Mouse (Mus musculus) embryonic facial prominence, embryonic 10.5 days (tissue): ENCODE data around the gene Ift57. TPM values are rescaled to one million over a fixed set of nuclear protein-coding genes. Genes with fewer than 3 reads are reported as not detected.

Experiments used
- DNase-seq: peaks from one replicate; pipeline ENCODE4 v3.0.0-alpha.2; 2017; ENCODE audit warnings: low spot score
- H3K27ac ChIP-seq: fragments of 300-500 bp; sonication (generic); replicated peaks from 2 replicates; pipeline ENCODE4 v1.5.1; 2016; ENCODE audit warnings: mild to moderate bottlenecking
- H3K27me3 ChIP-seq: fragments of 300-500 bp; sonication (generic); replicated peaks from 2 replicates; pipeline ENCODE4 v1.6.1; 2016; ENCODE audit warnings: low read depth, mild to moderate bottlenecking; ENCODE audit not compliant: poor library complexity, severe bottlenecking
- H3K36me3 ChIP-seq: fragments of 300-500 bp; sonication (generic); replicated peaks from 2 replicates; pipeline ENCODE4 v1.6.1; 2016; ENCODE audit warnings: mild to moderate bottlenecking, moderate library complexity
- H3K4me1 ChIP-seq: fragments of 300-500 bp; sonication (generic); 2 replicates; pipeline ENCODE4 v1.6.1; 2016
- H3K4me3 ChIP-seq: fragments of 300-500 bp; sonication (generic); 2 replicates; pipeline ENCODE4 v1.5.1; 2016; ENCODE audit warnings: mild to moderate bottlenecking, moderate library complexity
- H3K9me3 ChIP-seq: fragments of 300-500 bp; sonication (generic); 2 replicates; pipeline ENCODE4 v1.6.1; 2016; ENCODE audit warnings: mild to moderate bottlenecking
- WGBS: fragments of 180-500 bp; shearing (Covaris S2); methylation state at CpG from one replicate; pipeline ENCODE4 v1.1.7; 2016; 5-methylcytosine and 5-hydroxymethylcytosine counted together
- polyA plus RNA-seq: library from polyadenylated mRNA; unstranded; fragments of >200 nt; fragmentation: Nextera tagmentation; extraction: Ambion mirVana; gene quantifications from 2 replicates; pipeline ENCODE4 v1.2.1, GENCODE M21; 2016

The Ift57 gene
- polyA plus RNA-seq = 22.0 and 29.1 TPM in 2 replicates

GRCm38 (mm10) chr16:49698620-49699525, at the start of gene Ift57:
Gene Ift57 (plus strand): TSS chr16:49699233.
- DNase-seq = peak; percentile 98
- Histone ChIP-seq H3K27me3 (no peaks in the 10 kb centered on the region), H3K27ac (peak within 1 kb of the TSS; percentile 89), H3K9me3 (no peaks in the 10 kb centered on the region), H3K36me3 (no peaks in the 10 kb centered on the region), H3K4me1 (peaks cover 15% of the 10 kb centered on the region), H3K4me3 (peak within 1 kb of the TSS; percentile 84)
- 4% methylated on average over 53 of the region's 53 CpGs for WGBS

GRCm38 (mm10) chr16:49657182-49657581, 41.9 kb upstream of the Ift57 start:
- 93% methylated on average over 4 of the region's 4 CpGs for WGBS
- H3K9me3 ChIP-seq = no peaks in the 10 kb centered on the region
- peaks cover 4% of the 10 kb centered on the region; the same call in 1 of the 2 replicates for H3K4me1 ChIP-seq
- H3K36me3 ChIP-seq = no peaks in the 10 kb centered on the region
- DNase-seq = no peak
- no peak overlapping the region for H3K27ac ChIP-seq
- H3K4me3 ChIP-seq = no peak overlapping the region
- H3K27me3 ChIP-seq = no peaks in the 10 kb centered on the region

- Histone ChIP-seq H3K4me1 (peaks cover 11% of the 10 kb centered on the region; the same call in 1 of the 2 replicates), H3K27ac (no peak overlapping the region), H3K27me3 (no peaks in the 10 kb centered on the region), H3K4me3 (no peak overlapping the region), H3K36me3 (no peaks in the 10 kb centered on the region), H3K9me3 (no peaks in the 10 kb centered on the region)
- no peak for DNase-seq
- 85% methylated on average over 5 of the region's 5 CpGs for WGBS
Observed at GRCm38 (mm10) chr16:49658029-49658428, 41.0 kb upstream of the Ift57 start.

GRCm38 (mm10) chr16:49659131-49659530, 39.9 kb upstream of the Ift57 start:
- Histone ChIP-seq H3K27ac (no peak overlapping the region), H3K4me1 (peaks cover 11% of the 10 kb centered on the region; the same call in 1 of the 2 replicates), H3K36me3 (no peaks in the 10 kb centered on the region), H3K27me3 (no peaks in the 10 kb centered on the region), H3K4me3 (no peak overlapping the region), H3K9me3 (no peaks in the 10 kb centered on the region)
- DNase-seq = no peak
- WGBS = 73% methylated on average over 2 of the region's 2 CpGs

GRCm38 (mm10) chr16:49660111-49660510, 38.9 kb upstream of the Ift57 start:
- DNase-seq = no peak
- Histone ChIP-seq H3K4me1 (peaks cover 16% of the 10 kb centered on the region; the same call in 1 of the 2 replicates), H3K9me3 (no peaks in the 10 kb centered on the region), H3K27ac (no peak overlapping the region), H3K27me3 (no peaks in the 10 kb centered on the region), H3K4me3 (no peak overlapping the region), H3K36me3 (no peaks in the 10 kb centered on the region)
- WGBS = 93% methylated on average over 3 of the region's 3 CpGs

GRCm38 (mm10) chr16:49662201-49662600, 36.8 kb upstream of the Ift57 start:
- Histone ChIP-seq H3K4me3 (no peak overlapping the region), H3K9me3 (no peaks in the 10 kb centered on the region), H3K36me3 (no peaks in the 10 kb centered on the region), H3K27me3 (no peaks in the 10 kb centered on the region), H3K27ac (no peak overlapping the region), H3K4me1 (peaks cover 18% of the 10 kb centered on the region; the same call in 1 of the 2 replicates)
- no peak for DNase-seq
- 71% methylated on average over 6 of the region's 6 CpGs for WGBS

- Histone ChIP-seq H3K4me1 (peaks cover 18% of the 10 kb centered on the region; the same call in 1 of the 2 replicates), H3K36me3 (no peaks in the 10 kb centered on the region), H3K4me3 (no peak overlapping the region), H3K27ac (no peak overlapping the region), H3K9me3 (no peaks in the 10 kb centered on the region), H3K27me3 (no peaks in the 10 kb centered on the region)
- no peak for DNase-seq
- 75% methylated on average over 7 of the region's 7 CpGs for WGBS
Observed at GRCm38 (mm10) chr16:49664677-49665076, 34.4 kb upstream of the Ift57 start.

- 86% methylated on average over 6 of the region's 6 CpGs for WGBS
- H3K27ac ChIP-seq = no peak overlapping the region
- DNase-seq = no peak
Observed at GRCm38 (mm10) chr16:49679666-49680065, 19.4 kb upstream of the Ift57 start.

GRCm38 (mm10) chr16:49684961-49685360, 14.1 kb upstream of the Ift57 start:
- 79% methylated on average over 4 of the region's 4 CpGs for WGBS
- H3K9me3 ChIP-seq = no peaks in the 10 kb centered on the region
- no peak for DNase-seq
- no peak overlapping the region for H3K4me3 ChIP-seq
- H3K4me1 ChIP-seq = peaks cover 4% of the 10 kb centered on the region; the same call in 1 of the 2 replicates
- H3K27me3 ChIP-seq = no peaks in the 10 kb centered on the region
- H3K27ac ChIP-seq = no peak overlapping the region
- no peaks in the 10 kb centered on the region for H3K36me3 ChIP-seq

More at GRCm38 (mm10) chr16:49679666-49680065, 19.4 kb upstream of the Ift57 start:
- Histone ChIP-seq H3K36me3 (no peaks in the 10 kb centered on the region), H3K9me3 (no peaks in the 10 kb centered on the region), H3K4me3 (no peak overlapping the region), H3K4me1 (peaks cover 8% of the 10 kb centered on the region; the same call in 1 of the 2 replicates), H3K27me3 (no peaks in the 10 kb centered on the region)

- 37% methylated on average over 5 of the region's 5 CpGs for WGBS
- H3K27me3 ChIP-seq = no peaks in the 10 kb centered on the region
- peak overlapping the region; percentile 84 for H3K4me3 ChIP-seq
- no peak for DNase-seq
- H3K36me3 ChIP-seq = no peaks in the 10 kb centered on the region
- peaks cover 15% of the 10 kb centered on the region for H3K4me1 ChIP-seq
- peak overlapping the region; percentile 89; the same call in 1 of the 2 replicates for H3K27ac ChIP-seq
- H3K9me3 ChIP-seq = no peaks in the 10 kb centered on the region
Observed at GRCm38 (mm10) chr16:49699821-49700220, 788 bp downstream of the Ift57 start.

GRCm38 (mm10) chr16:49708074-49708473, 9.0 kb downstream of the Ift57 start:
- Histone ChIP-seq H3K36me3 (peaks cover 16% of the 10 kb centered on the region), H3K4me3 (no peak overlapping the region), H3K27ac (no peak overlapping the region), H3K27me3 (no peaks in the 10 kb centered on the region), H3K9me3 (no peaks in the 10 kb centered on the region), H3K4me1 (no peaks in the 10 kb centered on the region)
- 68% methylated on average over 1 of the region's 1 CpGs for WGBS
- DNase-seq = no peak

GRCm38 (mm10) chr16:49710188-49710587, 11.2 kb downstream of the Ift57 start:
- WGBS = 90% methylated on average over 3 of the region's 3 CpGs
- no peaks in the 10 kb centered on the region for H3K4me1 ChIP-seq
- no peak for DNase-seq
- H3K27ac ChIP-seq = no peak overlapping the region
- H3K4me3 ChIP-seq = no peak overlapping the region
- peaks cover 16% of the 10 kb centered on the region for H3K36me3 ChIP-seq
- H3K27me3 ChIP-seq = no peaks in the 10 kb centered on the region
- no peaks in the 10 kb centered on the region for H3K9me3 ChIP-seq

GRCm38 (mm10) chr16:49713302-49713701, 14.3 kb downstream of the Ift57 start:
- 82% methylated on average over 3 of the region's 3 CpGs for WGBS
- no peak overlapping the region for H3K4me3 ChIP-seq

More at GRCm38 (mm10) chr16:49713302-49713701, 14.3 kb downstream of the Ift57 start:
- no peaks in the 10 kb centered on the region for H3K4me1 ChIP-seq
- H3K9me3 ChIP-seq = no peaks in the 10 kb centered on the region
- H3K27ac ChIP-seq = no peak overlapping the region
- H3K36me3 ChIP-seq = peaks cover 13% of the 10 kb centered on the region
- DNase-seq = no peak
- no peaks in the 10 kb centered on the region for H3K27me3 ChIP-seq
